In the genomic region with DNA sequence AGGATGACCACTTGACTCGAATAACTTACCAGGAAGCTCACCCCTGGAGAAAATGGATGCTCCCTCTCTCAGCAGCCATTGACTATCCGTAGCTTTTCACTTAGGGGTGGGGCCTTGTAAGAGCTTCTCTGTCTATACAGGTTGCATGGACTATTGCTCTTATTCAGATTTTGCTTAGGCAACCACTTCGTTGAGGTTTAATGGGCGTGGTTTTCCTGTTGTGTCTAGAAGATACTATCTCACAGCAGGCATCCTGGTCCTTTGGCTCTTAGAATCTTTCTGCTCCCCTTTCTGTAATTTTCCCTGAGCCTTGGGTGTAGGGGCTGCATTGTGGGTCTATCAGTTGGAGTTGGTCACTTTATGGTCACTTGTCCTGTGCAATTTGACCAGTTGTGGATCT, we compare ENCODE assay signal across 29 mouse cellular contexts. TPM values are rescaled to one million over a fixed set of nuclear protein-coding genes. Genes with fewer than 3 reads are reported as not detected.
DNase-seq lines count a peak whose midpoint lies in the region; ATAC-seq lines count a peak whose summit lies in the region.
"Had no signal": no experiment of that assay in that cellular context is flagged by ENCODE, and none has a peak within 500 bp of the region (broad histone marks: within the 10 kb centered on the region; RNA-seq: fewer than 3 reads in every experiment).

No protein-coding gene starts in this region.

- no peak for ATAC-seq in CD4-positive, CD25-positive, alpha-beta regulatory T cell, adult 4 months
- ATAC-seq: activated CD4-positive, CD25-positive, alpha-beta regulatory T cell, adult 4 months; forebrain, embryonic 13.5 days; forebrain, embryonic 16.5 days; hindbrain, postnatal 0 days had no signal

- peak; percentile 9 for DNase-seq in CD4-positive, CD25-positive, alpha-beta regulatory T cell, adult 2 months (ENCODE audit: low read depth, low spot score)
- DNase-seq in 416B (ENCODE audit: low read depth) (peak; percentile 31), R1 (ENCODE audit: low read depth, low spot score) (peak; percentile 74)
- DNase-seq in naive thymus-derived CD4-positive, alpha-beta T cell, adult 2 months (ENCODE audit: low read depth): peak; percentile 7
- no peak for DNase-seq in gastrocnemius, postnatal 4 days (ENCODE audit: low spot score in 2 of 2)
- DNase-seq in right cerebral cortex, postnatal 14 days: no peak
- DNase-seq: adrenal gland, postnatal 10 days; adrenal gland, postnatal 36 days; B cell, adult 2 months; cerebellum, adult 18-20 months; cerebellum, adult 9-10 months; cerebellum, postnatal 14 days; gastrocnemius, postnatal 10 days; gastrocnemius, postnatal 36 days; heart, postnatal 14 days; heart, postnatal 4 days had no signal

RNA-seq across cellular contexts. Expression of a gene that starts 21.9 kb away (rescaled TPM):
- not detected for polyA plus RNA-seq in CD4-positive, CD25-positive, alpha-beta regulatory T cell, adult 4 months (2017; shearing (Covaris generic))
- 1 to 10 TPM in 1 of 2 experiments, under 1 TPM in 1; 0.74 to 6.3 TPM for total RNA-seq in gastrocnemius, postnatal 4 days (2021)
- total RNA-seq: adrenal gland, adult 18-20 months; CH12.LX; gastrocnemius, postnatal 36 days; heart, postnatal 14 days; heart, postnatal 4 days; hindbrain, postnatal 0 days; MEL had no signal
- polyA plus RNA-seq: activated CD4-positive, CD25-positive, alpha-beta regulatory T cell, adult 4 months; embryonic facial prominence, embryonic 11.5 days; embryonic facial prominence, embryonic 14.5 days; forebrain, embryonic 10.5 days; forebrain, embryonic 13.5 days; forebrain, embryonic 16.5 days; hindbrain, embryonic 11.5 days; hindbrain, embryonic 14.5 days; hindbrain, postnatal 0 days had no signal

RNA-seq across cellular contexts. Expression of a gene that starts 50.0 kb away (rescaled TPM):
- 100 to 1,000 TPM in 1 of 2 experiments, 10 to 100 TPM in 1; 85.1 to 101 TPM for polyA plus RNA-seq in CD4-positive, CD25-positive, alpha-beta regulatory T cell, adult 4 months (2017; shearing (Covaris generic))
- total RNA-seq in gastrocnemius, postnatal 4 days (2021): 10 to 100 TPM; 50.6 to 51.8 TPM

Comparison
In these comparisons a context has a peak if more than half of its experiments do, and no peak if none do; other contexts are left out.
1. DNase-seq: peak in CD4-positive, CD25-positive, alpha-beta regulatory T cell, adult 2 months (single experiment), 416B (single experiment), R1 (single experiment) and naive thymus-derived CD4-positive, alpha-beta T cell, adult 2 months (single experiment); none in gastrocnemius, postnatal 4 days (0 of 2) and right cerebral cortex, postnatal 14 days (single experiment).